Mouse (Mus musculus) E14TG2a.4 (cell line): ENCODE results near the gene Gimap7.

Experiments used
- CTCF ChIP-seq: conservative IDR thresholded peaks from 2 replicates; pipeline ENCODE4 v1.5.1; 2014; ENCODE audit warnings: low read length
- NANOG ChIP-seq: IDR thresholded peaks from 2 replicates; pipeline ENCODE4 v1.6.1; 2014; ENCODE audit warnings: borderline replicate concordance, low read length, mixed read lengths

GRCm38 (mm10) chr6:48745490-48745889 is 27.1 kb downstream of the Gimap7 start:
- TF ChIP-seq NANOG (no peak), CTCF (no peak)
